Mouse (Mus musculus) erythroblast, adult 5-6 weeks (primary cell): ENCODE measurements at regions not wholly inside any gene's neighbourhood (a gene's known extent, or its start where the extent isn't known, plus 50 kb on each side); places are given as distances from the start of the nearest gene placed in this dataset.

Source experiments
- ATAC-seq: replicated peaks from 2 replicates; pipeline ENCODE4 v1.8.0; 2016; ENCODE audit warnings: moderate number of reproducible peaks, mild to moderate bottlenecking, moderate TSS enrichment, inconsistent platforms; ENCODE audit not compliant: poor library complexity, low FRiP score, severe bottlenecking

DNA sequence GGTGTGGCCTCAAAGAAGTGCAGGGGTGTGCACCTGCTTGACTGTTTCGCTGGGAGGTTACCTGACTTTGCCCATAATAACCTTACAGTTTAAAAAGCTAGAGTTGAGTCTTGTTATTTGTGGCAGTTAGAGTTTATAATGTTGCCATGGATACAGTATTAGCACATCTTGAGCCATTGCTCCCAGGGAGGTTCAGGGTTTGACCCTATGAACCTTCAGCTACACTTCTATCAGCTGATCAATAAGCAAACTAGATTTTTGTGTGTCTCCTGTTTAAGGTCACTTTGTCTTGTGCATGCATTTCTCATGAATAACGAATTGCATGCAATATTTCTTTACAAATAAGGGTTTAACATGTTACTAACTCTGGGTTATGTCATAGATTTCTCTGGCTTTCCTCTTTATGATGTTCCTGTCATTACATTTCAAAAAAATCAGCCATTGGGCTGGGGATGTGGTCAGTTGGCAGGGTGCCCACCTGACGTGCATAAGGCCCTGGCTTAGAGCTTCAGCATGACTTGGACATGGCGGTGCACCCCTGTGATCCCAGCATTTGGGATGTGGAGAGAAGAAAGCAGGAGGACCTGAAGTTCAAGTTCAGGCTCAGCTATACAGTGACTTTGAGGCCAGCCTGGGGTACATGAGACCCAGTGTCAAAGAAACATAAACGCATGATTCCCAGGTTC, 191.7 kb downstream of the Ackr3 start:
- no peak for ATAC-seq

DNA sequence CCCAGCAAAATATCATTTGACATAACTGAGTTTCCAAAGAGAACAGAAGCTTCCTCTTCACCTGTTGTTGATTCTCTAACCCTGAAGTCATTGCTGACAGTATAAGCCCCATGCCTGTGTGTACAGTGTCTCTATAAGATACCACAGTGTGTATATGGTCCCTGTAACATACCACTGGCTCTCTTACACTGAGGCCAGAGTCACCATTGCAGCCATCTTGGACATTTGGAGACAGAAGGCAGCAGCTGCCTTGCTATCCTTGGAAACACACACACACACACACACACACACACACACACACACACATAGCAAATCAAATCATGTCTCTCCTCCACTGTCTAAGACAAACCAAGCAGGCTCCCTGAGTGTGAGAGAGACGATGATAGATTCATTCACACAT, 192.9 kb downstream of the Ackr3 start:
- ATAC-seq, result no peak

DNA sequence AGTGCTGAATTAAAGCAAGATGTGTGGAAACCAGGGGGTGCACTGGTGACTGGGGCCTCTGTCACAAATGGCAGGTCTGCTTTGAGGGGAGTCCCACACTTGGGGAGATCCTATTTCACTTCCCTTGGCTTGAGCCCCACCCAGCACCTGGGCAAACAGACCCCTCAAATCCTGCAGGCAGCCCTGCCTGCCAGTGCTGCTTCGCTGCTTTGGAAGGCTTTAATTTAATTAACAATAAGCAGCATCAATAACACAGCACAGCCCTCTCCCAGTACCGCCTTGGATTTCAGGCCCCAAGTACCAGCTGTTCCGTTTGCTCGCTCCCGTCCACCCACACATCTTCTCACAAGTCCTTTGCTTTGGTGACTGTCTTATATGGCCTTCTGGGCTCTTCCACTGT, 193.6 kb downstream of the Ackr3 start:
- no peak for ATAC-seq

DNA sequence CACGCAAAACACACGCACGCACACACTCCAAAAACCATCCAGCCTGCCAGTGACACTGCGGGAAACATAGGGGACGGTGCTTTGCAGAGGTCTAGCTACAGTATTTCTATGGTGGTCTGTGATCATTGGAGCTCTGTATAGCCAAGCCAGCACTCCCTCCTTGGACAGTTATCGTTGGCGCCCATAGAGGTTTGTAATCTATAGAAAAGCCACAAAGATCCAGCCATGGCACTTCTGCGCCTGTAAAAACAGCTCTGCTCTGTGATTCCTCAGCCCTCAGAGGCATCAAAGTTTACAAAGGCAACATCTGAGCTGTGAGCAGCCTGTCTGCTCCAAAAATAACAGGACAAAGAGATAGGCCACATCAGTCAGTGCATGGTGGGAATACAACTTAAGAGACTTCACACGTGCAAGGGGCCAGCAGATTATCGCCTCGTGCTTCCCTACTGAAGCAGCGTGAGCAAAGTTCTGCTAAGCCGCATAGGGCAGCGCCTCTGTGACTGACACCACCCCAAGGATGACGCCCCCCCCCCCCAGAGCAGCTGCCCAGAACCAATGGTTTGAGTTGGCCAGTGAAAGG, 194.7 kb downstream of the Ackr3 start:
- no peak for ATAC-seq

DNA sequence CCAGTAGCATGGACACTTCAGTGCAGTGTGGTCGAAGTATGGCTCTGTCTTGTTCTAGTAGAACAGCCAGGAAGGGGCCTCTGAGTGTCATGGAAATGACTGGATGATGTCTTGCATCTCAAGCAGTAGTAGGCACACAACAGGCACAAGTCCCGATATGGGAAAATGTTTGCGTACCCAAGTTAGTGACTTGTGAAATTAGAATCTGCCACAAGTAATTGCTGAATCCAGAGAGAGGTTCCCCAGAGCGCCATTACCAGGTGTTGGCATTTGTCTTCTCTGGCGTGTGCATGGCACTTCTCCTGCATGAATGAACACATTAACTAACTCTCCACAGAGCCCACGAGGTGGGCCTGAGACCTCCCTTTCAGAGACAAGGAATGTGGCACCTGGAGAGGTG, 199.3 kb downstream of the Ackr3 start:
- ATAC-seq, result no peak

DNA sequence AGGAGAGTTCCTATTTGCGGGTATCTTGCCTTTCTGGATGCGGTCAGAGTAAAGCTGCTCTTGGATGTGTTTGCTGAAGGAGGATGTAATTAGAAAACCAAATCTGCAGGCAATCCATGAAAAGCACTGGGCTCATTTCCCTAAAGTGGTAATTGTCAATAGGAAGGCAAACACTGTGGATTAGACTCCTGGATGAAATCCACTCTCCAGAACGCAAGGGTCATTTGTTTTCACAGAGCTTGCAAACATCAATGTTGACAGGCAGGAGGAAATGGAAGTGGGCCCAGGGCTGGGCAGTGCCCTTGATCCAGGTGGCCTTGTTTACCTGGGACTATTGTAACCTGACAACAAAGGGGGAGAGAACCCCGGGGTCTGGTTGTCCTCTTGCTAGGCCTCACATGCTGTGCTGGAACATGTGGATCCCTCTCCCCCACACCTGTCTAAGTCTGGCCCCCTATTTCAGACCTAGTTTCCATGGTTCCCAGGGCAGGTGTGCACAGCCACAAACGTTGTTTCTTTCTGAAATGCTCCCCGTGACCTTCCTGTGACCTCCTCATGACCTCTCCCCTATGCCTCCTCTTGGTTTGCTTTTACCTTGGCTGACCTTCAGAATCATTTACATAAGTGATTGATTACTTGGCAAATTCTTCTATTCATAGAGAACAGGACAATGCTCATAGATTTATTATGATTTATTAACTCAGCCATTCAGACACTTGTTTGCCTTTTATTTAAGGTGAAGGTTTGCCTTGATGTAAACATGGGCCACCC, 197.9 kb upstream of the Cops8 start:
- no peak for ATAC-seq

DNA sequence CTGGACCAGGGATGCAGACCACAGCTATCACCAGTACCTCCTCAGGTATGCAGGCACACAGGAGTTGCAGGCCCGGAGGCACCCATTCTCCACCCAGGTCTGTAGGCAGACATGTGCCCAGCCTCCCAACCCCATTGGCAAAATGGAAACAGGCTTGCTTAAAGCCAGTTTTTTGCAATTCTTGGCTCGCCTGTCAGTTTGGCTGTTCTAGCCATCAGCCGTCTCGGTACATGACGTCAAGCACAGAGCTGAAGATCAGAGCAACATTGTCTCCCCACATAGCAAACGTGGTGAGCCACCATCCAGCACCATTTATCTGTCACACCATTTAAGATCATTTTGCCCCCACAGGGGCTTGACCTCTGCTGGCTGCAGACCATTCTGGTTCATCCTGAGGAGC, 196.1 kb upstream of the Cops8 start:
- ATAC-seq, result no peak

DNA sequence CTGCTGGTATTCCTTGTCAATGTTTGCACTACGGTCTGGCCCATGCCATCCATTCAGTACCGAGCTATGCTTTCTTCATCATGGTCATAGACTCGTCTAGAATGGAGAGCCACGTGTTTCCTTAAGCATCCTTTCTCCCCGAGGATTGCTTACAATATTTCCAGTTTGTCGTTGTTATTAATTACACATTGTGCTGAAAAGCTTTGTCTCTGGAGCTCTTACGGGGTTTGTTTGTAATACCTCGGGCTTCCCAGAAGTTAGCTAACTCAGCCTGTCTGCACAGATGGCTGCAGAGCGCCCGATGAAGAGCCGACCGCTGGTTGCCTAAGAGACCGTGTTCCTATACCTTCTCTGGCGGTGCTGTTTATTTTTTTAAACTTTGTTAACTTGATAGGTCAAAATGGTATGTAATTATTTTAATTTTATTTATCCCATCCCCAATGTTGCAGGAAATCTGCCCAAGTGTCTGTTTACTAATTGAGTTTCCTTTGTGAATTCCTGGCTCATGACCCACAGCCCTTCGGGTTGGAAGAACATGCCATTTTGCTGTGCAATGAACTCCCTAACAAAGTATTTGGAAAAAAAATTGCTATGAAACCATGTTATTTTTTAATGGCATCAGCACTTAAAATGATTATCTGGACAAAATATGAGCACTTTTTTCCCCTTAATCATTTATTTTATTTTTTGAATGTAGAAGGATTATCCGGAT, 194.1 kb upstream of the Cops8 start:
- no peak for ATAC-seq

DNA sequence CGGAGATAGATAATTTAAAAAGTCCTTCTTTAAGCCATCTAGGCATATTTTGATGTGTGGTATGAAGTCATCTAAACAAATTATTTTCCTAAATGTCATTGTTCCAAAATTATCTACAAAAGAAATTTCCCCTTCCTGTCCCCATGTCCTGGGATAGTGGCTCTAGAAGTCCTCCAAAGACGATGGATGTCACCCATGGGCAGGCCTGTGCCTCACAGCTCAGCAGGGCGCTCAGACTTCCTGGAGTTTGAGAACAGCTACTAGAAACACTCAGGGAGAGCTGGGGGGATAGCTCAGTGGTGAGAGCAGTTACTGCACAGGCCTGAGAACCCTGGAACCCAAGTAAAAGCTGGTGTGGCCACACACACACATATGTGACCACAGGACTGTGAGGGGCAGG, 193.5 kb upstream of the Cops8 start:
- ATAC-seq, result no peak

DNA sequence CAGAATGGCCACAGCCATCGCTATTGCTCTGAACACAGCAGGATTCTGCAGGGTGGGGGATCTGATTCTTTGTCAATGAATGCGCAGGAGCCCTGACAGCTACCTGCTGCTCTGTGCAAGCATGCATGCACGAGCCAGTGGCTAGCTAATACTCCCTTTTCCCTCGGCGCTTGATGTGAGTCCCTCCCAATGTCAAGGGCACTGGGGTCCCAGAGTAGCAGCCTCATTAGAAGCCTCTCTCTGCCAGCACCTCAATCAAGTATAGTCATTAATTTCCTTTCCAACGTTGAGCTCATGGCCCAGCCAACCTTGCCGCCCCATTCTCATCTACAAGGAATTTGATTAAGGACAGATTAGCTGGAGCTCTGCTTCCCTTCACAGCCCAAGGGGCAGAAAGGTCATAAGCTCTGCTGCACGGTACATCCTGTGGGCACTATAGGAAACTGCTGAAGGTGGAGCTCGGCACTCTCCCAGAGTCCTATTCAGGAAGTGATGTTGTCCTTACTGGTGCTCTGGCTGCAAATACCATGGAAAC, 190.2 kb upstream of the Cops8 start:
- ATAC-seq, result no peak

DNA sequence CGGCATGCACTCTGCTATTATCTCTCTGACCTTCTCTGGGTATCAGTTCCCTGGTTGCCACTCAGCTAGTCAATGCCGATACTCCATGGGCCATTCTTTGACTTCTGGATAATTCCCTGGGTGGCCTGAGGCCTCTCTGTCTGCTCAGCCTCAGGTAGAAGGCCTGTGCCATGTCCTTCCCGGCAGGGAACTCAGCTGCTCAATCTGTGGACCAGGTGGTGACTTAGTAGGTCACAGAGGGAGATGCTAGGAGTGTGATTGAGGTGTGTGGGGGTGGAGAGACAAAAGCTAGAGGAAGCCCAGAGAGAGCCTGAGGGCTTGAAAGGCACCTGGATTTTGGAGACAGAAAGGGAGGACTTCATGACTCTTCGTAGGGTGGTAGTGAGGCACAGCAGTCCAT, 188.0 kb upstream of the Cops8 start:
- ATAC-seq, result no peak

DNA sequence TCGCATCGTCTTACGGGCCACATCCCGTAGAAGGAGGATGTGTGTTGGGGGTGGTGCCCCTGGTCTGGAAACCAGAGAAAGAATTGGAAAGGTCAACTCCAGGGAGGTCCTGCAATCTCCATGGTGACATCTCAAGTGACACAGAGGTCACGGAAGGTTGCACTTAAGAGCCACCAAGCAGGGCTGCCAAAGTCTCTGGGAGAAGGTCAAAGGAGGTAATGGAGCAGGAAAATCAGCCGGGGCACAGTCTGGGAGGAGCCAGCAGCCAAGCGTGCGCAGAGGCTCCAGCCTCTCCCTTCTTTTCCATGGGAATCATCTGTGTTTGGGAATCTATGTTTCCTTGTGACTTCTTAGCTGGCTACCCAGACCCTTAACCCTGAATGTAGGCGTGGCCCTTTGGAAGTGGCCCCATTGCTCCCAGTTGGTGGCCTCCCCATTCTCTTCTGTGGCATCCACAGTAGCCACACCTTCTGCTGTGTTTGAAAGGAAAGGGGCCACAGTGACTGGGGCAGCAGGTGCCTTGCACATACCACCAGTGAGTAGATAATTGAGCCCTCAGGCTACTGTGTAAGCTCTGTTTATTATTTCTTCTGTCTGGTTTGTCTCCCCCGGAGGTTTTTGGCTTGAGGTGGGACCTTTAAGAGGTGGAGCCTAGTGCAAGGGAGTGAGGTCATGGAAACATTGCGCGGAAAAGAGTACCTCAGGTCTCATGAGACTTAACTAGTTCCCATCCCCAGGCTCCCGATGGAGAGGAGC, 178.5 kb upstream of the Cops8 start:
- no peak for ATAC-seq

DNA sequence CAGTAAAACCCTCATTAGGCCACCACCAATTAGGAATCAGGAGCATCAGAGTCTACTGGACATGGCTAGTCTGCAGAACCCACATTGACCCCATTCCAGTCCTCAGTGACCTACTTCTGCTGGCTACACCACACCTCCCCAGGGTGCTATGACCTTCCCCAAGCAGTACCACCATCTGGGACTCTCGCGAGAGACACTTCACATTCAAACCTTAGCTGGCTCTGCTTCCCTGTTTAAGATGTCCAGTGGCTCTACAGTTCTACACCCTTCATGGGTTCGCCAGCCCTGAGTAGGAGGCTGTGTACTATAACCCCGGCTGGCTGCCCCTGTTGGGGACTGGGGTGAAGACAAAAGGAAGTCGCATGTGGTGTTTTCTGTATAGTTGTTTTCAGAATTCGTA, 174.4 kb upstream of the Cops8 start:
- no peak for ATAC-seq

DNA sequence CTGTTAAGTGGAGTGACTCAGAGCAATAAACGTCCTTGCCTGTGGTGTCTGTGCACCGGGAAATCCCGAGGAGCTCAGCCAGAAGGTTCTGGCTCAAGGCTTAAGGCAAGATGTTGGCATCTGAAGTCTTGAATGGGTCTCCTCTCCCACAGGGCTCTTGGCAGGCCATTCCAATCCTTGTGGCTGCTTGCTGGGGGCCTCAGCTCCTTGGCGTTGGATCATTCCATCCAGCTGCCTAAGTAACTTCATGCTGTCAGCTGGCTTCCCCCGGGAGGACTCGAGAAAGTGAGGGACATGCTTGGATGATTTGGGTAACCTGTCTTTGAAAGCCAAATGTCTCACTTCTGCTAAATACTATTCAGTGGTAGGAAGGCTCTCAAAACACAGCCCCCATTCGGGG, 174.0 kb upstream of the Cops8 start:
- no peak for ATAC-seq

DNA sequence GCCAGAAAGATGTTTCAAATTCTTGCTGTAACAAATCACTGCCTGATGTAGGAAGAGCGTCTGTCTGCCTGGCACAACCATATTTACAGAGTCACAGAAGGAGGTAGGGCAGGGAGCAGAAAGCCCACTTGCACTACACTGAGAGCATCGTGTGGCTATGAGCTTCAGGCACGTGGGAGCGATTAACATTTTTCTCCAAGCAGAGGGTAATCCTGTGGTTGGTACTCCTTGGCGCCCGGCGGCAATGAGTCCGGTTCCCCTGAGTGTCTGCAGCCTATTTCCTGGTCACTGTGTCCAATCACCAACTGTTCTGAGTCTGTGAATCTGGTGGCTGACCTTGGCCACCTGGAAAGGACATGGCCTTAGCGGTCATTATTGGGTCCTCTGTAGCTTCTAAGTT, 172.3 kb upstream of the Cops8 start:
- ATAC-seq, result no peak

DNA sequence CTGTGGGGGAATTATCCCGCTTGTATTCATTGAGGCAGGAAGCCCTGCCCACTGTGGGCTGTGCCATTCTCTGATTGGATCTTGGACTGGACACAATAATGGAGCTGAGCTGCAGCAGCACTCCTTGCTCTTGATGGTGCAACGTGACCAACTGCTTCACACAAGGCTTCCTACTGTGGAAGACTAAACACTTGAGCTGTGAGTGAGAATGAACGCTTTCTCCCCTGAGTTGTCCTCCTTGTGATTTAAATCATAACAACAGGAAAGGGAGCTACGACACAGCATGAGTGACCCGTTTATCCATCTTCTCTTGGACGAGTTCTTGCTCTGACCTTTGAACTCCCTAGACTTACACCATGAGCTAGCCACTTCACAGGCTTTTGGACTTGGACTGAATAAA, 171.0 kb upstream of the Cops8 start:
- no peak for ATAC-seq

DNA sequence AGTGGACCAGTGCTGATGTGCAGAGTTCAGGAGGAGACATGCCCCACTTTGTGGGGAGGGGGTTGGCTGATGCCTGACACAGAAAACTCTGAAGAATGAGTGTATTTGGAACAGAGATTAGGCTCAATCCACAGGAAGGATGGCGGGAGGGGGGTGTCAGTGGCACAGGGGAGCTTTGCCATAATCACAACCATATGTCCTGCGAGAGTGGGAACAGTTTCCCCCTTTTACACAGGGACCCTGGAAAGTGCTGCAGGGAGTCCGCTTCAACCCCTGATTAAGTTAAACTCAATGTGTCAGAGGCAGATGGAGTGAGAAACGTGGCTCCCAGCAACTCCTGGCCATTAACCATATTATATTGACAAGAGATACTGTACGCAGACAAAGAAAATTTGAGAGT, 168.9 kb upstream of the Cops8 start:
- ATAC-seq, result no peak

DNA sequence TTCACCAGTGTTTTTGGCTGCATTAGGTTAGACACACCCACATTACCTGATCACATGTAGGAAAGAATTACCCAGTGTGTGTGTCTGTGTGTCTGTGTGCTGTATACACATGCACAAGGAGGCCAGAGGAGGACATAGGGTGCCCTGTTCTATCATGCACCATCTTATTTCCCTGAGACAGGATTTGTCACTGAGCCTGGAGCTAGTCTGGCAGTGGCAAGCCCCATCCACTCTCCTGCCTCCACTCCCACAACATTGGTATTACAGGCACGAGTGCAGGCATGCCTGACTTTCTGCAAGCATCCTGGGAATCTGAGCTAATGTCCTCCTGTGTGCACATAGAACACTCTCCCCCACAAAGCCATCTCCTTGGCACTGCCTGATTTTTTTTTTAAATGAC, 162.1 kb upstream of the Cops8 start:
- no peak for ATAC-seq

DNA sequence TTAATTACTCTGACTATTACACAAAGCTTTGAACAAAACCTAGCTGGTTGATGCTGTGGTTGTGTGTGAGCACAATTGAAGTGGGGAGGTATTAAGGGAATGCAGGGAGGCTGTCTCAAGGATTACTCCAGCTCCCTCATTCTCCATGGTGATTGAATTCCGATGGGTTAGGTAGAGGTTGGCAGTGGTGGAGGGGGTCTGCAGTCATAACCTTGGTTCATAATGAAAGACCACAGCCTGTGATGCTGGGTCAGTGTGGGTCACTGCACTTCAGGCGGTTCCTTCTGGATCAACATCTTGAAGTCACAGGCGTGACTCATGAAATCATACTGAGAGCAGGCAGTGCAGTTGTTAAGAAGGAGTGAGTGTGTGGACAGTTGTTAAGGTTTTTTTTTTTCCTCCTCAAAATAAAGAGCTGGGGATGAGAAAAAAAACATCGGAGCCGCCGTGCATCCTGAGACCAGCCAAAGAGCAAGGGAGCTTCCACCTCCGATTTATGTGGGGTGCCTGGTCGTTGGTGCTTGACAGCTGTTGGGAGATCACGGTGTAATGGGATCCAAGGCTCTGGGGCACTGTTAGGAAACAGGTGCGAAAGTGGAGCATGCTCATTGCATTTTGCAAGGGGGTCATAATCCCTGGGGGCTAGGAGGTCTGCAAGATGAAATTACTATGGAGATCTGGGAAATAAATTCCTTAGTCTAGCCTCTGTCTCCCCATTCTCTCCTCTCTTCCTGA, 161.5 kb upstream of the Cops8 start:
- no peak for ATAC-seq
